ENCODE assay signal across 26 mouse cellular contexts in the genomic region with DNA sequence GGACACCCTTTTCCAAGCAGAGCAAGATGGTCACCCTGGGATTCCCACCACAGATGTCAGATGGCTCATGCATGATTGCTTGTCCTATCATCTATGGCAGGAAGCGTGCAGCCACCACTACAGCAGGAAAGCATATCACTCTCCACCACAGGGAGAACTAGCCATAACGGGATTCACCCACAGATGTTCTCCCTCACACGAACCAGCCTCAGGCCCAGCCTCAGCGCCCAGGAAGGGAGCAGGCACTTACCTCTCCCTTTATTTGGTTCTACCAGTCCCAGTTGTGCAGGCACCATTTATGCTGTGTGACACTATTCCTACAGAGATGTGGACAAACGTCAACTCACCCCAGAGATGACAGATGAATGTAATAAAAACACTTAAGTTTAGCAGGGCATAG. TPM values are rescaled to one million over a fixed set of nuclear protein-coding genes. Genes with fewer than 3 reads are reported as not detected.
DNase-seq lines count a peak whose midpoint lies in the region; ATAC-seq and TF ChIP-seq lines count a peak whose summit lies in the region.
"Had no signal": no experiment of that assay in that cellular context is flagged by ENCODE, and none has a peak within 500 bp of the region (broad histone marks: within the 10 kb centered on the region; RNA-seq: fewer than 3 reads in every experiment).

No protein-coding gene starts in this region.

- no peaks in the 10 kb centered on the region for H3K27me3 ChIP-seq in G1E (ENCODE audit: insufficient read depth, low read length)
- H3K27me3 ChIP-seq in liver, embryonic 14.5 days (ENCODE audit: control insufficient read depth, insufficient read depth, low read length) = no peaks in the 10 kb centered on the region
- H3K27me3 ChIP-seq: heart, embryonic 12.5 days; limb, embryonic 15.5 days; Patski had no signal

- H3K4me2 ChIP-seq in liver, embryonic 14.5 days (ENCODE audit: low read depth) = peak overlapping the region; percentile 84; the same call in 1 of the 2 replicates

- H3K9ac ChIP-seq in liver, embryonic 14.5 days (replicated peaks) = no peak overlapping the region
- H3K9ac ChIP-seq: forebrain, postnatal 0 days; heart, embryonic 12.5 days; hindbrain, embryonic 14.5 days; limb, embryonic 15.5 days had no signal

- H3K4me1 ChIP-seq in G1E (ENCODE audit: insufficient read depth, low read depth, low read length) = peaks cover 32% of the 10 kb centered on the region
- H3K4me1 ChIP-seq in liver, embryonic 14.5 days (replicated peaks; ENCODE audit: control insufficient read depth in 2 of 2, insufficient read depth in 2 of 2, low read length in 1 of 2) = peaks cover 16 to 21% of the 10 kb centered on the region in 2 experiments

- peaks cover 25% of the 10 kb centered on the region for H3K36me3 ChIP-seq in G1E (replicated peaks)
- H3K36me3 ChIP-seq in liver, embryonic 14.5 days (replicated peaks; ENCODE audit: control insufficient read depth, insufficient read depth, low read depth) = peaks cover 5% of the 10 kb centered on the region

- no peak overlapping the region for H3K27ac ChIP-seq in liver, embryonic 14.5 days
- H3K27ac ChIP-seq: forebrain, embryonic 10.5 days; hindbrain, embryonic 14.5 days; kidney, postnatal 0 days; limb, embryonic 15.5 days; midbrain, embryonic 10.5 days had no signal

- WGBS in liver, embryonic 14.5 days (ENCODE audit: insufficient replicate concordance) = 22% methylated on average over 5 of the region's 5 CpGs

- peak overlapping the region; percentile 24; the same call in 1 of the 2 replicates for H3K4me3 ChIP-seq in G1E (ENCODE audit: low read depth, low read length)
- H3K4me3 ChIP-seq in liver, embryonic 14.5 days (ENCODE audit: insufficient read depth in 1 of 2, low read depth in 2 of 2, low read length in 2 of 2) = no peak overlapping the region; a peak in 1 of 4 replicates

- H3K9me3 ChIP-seq in G1E (replicated peaks) = no peaks in the 10 kb centered on the region
- no peaks in the 10 kb centered on the region for H3K9me3 ChIP-seq in liver, embryonic 14.5 days (ENCODE audit: control insufficient read depth, low read length)
- H3K9me3 ChIP-seq: forebrain, embryonic 10.5 days; heart, embryonic 12.5 days; limb, embryonic 15.5 days; midbrain, embryonic 10.5 days had no signal

- ATAC-seq in G1E (ENCODE audit: extremely low read depth, insufficient number of reproducible peaks, low FRiP score, poor library complexity, severe bottlenecking) = no peak
- ATAC-seq in liver, embryonic 14.5 days (ENCODE audit: insufficient read depth) = no peak
- no peak for ATAC-seq in activated CD4-positive, CD25-positive, alpha-beta regulatory T cell, adult 4 months
- ATAC-seq: forebrain, postnatal 0 days; lung, postnatal 0 days; Patski had no signal

- no peak for TF ChIP-seq CTCF in G1E (IDR thresholded peaks at IDR 0.05; ENCODE audit: low read depth, low read length)
- TF ChIP-seq CTCF in liver, embryonic 14.5 days (IDR thresholded peaks at IDR 0.05; ENCODE audit: low read depth) = no peak

- DNase-seq in kidney, adult 11 months = peak; percentile 5
- DNase-seq in kidney, postnatal 10 days = no peak
- DNase-seq in spleen, postnatal 4 days (ENCODE audit: low spot score in 2 of 2) = peak; percentile 13 to 58
- no peak for DNase-seq in spleen, postnatal 36 days (ENCODE audit: low spot score in 2 of 2)
- no peak for DNase-seq in G1E (ENCODE audit: low spot score)
- no peak for DNase-seq in liver, embryonic 14.5 days (ENCODE audit: low read depth in 3 of 3, low spot score in 3 of 3)
- no peak for DNase-seq in right cerebral cortex, adult 18-20 months
- DNase-seq: adrenal gland, postnatal 14 days; B cell, adult 2 months; cerebellum, adult 11 months; cerebellum, postnatal 10 days; forebrain, postnatal 0 days; retina, postnatal 1 day; right cerebral cortex, postnatal 4 days; thymus, postnatal 36 days had no signal

- peak; percentile 20; the same call in 1 of the 2 replicates for TF ChIP-seq EP300 in liver, embryonic 14.5 days (IDR thresholded peaks at IDR 0.05; ENCODE audit: low read depth)

RNA-seq across cellular contexts. Expression of gene Atp13a1, which starts 1.9 kb away (rescaled TPM):
- total RNA-seq in G1E (2014; fragmentation: Nextera tagmentation) (27.8 and 29.8 TPM in 2 replicates), G1E (2017) (17.8 and 23.8 TPM in 2 replicates)
- polyA plus RNA-seq in G1E (2012) = 40.7 and 43.6 TPM in 2 replicates
- 19.6 and 24.5 TPM in 2 replicates for polyA plus RNA-seq in liver, embryonic 14.5 days (2012; rRNA removed)
- 14.1 and 15.6 TPM in 2 replicates for polyA plus RNA-seq in liver, embryonic 14.5 days (2014; fragmentation: Nextera tagmentation; extraction: Ambion mirVana)
- polyA plus RNA-seq in activated CD4-positive, CD25-positive, alpha-beta regulatory T cell, adult 4 months (2017; shearing (Covaris generic)) = 10 to 100 TPM; 17.4 to 20.7 TPM

RNA-seq across cellular contexts. Expression of gene Zfp866, which starts 1.9 kb away (rescaled TPM):
- total RNA-seq in G1E (2014; fragmentation: Nextera tagmentation) (32.8 and 36.6 TPM in 2 replicates), G1E (2017) (35.3 and 35.4 TPM in 2 replicates)
- 1.2 and 1.9 TPM in 2 replicates for polyA plus RNA-seq in G1E (2012)
- polyA plus RNA-seq in liver, embryonic 14.5 days (2012; rRNA removed) = 4.6 and 6.0 TPM in 2 replicates
- 5.8 and 7.2 TPM in 2 replicates for polyA plus RNA-seq in liver, embryonic 14.5 days (2014; fragmentation: Nextera tagmentation; extraction: Ambion mirVana)
- polyA plus RNA-seq in activated CD4-positive, CD25-positive, alpha-beta regulatory T cell, adult 4 months (2017; shearing (Covaris generic)) = 10 to 100 TPM; 15.8 to 20.6 TPM

RNA-seq across cellular contexts. Expression of gene Gm20422, which starts 14.4 kb away (rescaled TPM):
- not detected in 2 replicates for total RNA-seq in G1E (2014; fragmentation: Nextera tagmentation)
- total RNA-seq in G1E (2017) = 0.38 TPM in 1 of 2 replicates, not detected in the other
- polyA plus RNA-seq in G1E (2012) = 0.99 and 1.4 TPM in 2 replicates
- polyA plus RNA-seq in liver, embryonic 14.5 days (2012; rRNA removed) = 0.32 TPM in 1 of 2 replicates, not detected in the other
- polyA plus RNA-seq in liver, embryonic 14.5 days (2014; fragmentation: Nextera tagmentation; extraction: Ambion mirVana) = 1.0 TPM in 1 of 2 replicates, not detected in the other
- polyA plus RNA-seq in activated CD4-positive, CD25-positive, alpha-beta regulatory T cell, adult 4 months (2017; shearing (Covaris generic)) = 1 to 10 TPM in 1 of 2 experiments, not detected in 1; 2.0 TPM
- total RNA-seq: monocyte, adult 5-6 weeks had no signal
- polyA plus RNA-seq: gonadal fat pad, adult 2 months; heart, embryonic 12.5 days; limb, embryonic 15.5 days had no signal

RNA-seq across cellular contexts. Expression of gene Gmip, which starts 19.4 kb away (rescaled TPM):
- 60.0 and 61.2 TPM in 2 replicates for total RNA-seq in G1E (2014; fragmentation: Nextera tagmentation)
- 45.2 and 48.0 TPM in 2 replicates for total RNA-seq in G1E (2017)
- 53.2 and 85.2 TPM in 2 replicates for polyA plus RNA-seq in G1E (2012)
- polyA plus RNA-seq in liver, embryonic 14.5 days (2012; rRNA removed) = 4.8 and 5.8 TPM in 2 replicates
- 1.7 and 3.9 TPM in 2 replicates for polyA plus RNA-seq in liver, embryonic 14.5 days (2014; fragmentation: Nextera tagmentation; extraction: Ambion mirVana)
- polyA plus RNA-seq in activated CD4-positive, CD25-positive, alpha-beta regulatory T cell, adult 4 months (2017; shearing (Covaris generic)) = 10 to 100 TPM; 66.3 to 86.0 TPM

RNA-seq across cellular contexts. Expression of gene Lpar2, which starts 33.1 kb away (rescaled TPM):
- total RNA-seq in G1E (2014; fragmentation: Nextera tagmentation) = 2.5 and 4.3 TPM in 2 replicates
- total RNA-seq in G1E (2017) = 1.5 and 1.8 TPM in 2 replicates
- 0.65 and 0.69 TPM in 2 replicates for polyA plus RNA-seq in G1E (2012)
- polyA plus RNA-seq in liver, embryonic 14.5 days (2012; rRNA removed) = 0.40 and 0.44 TPM in 2 replicates
- polyA plus RNA-seq in liver, embryonic 14.5 days (2014; fragmentation: Nextera tagmentation; extraction: Ambion mirVana) = 0.04 and 0.06 TPM in 2 replicates
- under 1 TPM; 0.38 to 0.52 TPM for polyA plus RNA-seq in activated CD4-positive, CD25-positive, alpha-beta regulatory T cell, adult 4 months (2017; shearing (Covaris generic))

Comparison
In these comparisons a context has a peak if more than half of its experiments do, and no peak if none do; other contexts are left out.
1. DNase-seq: peak in kidney, adult 11 months (single experiment) and spleen, postnatal 4 days (2 of 2); none in kidney, postnatal 10 days (single experiment), spleen, postnatal 36 days (0 of 2), G1E (single experiment), liver, embryonic 14.5 days (0 of 3) and right cerebral cortex, adult 18-20 months (single experiment).